Mouse (Mus musculus): ENCODE measurements at regions not wholly inside any gene's neighbourhood (a gene's known extent, or its start where the extent isn't known, plus 50 kb on each side); places are given as distances from the start of the nearest gene placed in this dataset.

- H3K4me3 ChIP-seq (ENCODE audit: control insufficient read depth in 1 of 2, insufficient read depth in 1 of 2, low read depth in 2 of 2, low read length in 2 of 2): no peak overlapping the region
- H3K27me3 ChIP-seq (ENCODE audit: control insufficient read depth in 1 of 2, insufficient read depth in 2 of 2, low read length in 2 of 2): no peaks in the 10 kb centered on the region
- no peaks in the 10 kb centered on the region for H3K9me3 ChIP-seq (replicated peaks; ENCODE audit: insufficient read depth, low read length)
- no peaks in the 10 kb centered on the region for H3K79me2 ChIP-seq (ENCODE audit: control insufficient read depth, insufficient read depth, low read length, poor library complexity)
- no peak overlapping the region for H3K9ac ChIP-seq (ENCODE audit: control insufficient read depth, low read depth, low read length, poor library complexity, severe bottlenecking)
- H3K36me3 ChIP-seq (ENCODE audit: control insufficient read depth in 1 of 2, insufficient read depth in 2 of 2, low read length in 2 of 2): no peaks in the 10 kb centered on the region
- H3K4me1 ChIP-seq (ENCODE audit: control insufficient read depth in 1 of 2, insufficient read depth in 2 of 2, low read length in 2 of 2): no peaks in the 10 kb centered on the region
- no peak overlapping the region for H3K27ac ChIP-seq (ENCODE audit: control insufficient read depth, low read depth, low read length)
- TF ChIP-seq JUND (IDR thresholded peaks at IDR 0.05; ENCODE audit: low read depth, low read length): no peak
- TF ChIP-seq BHLHE40 (IDR thresholded peaks at IDR 0.05; ENCODE audit: borderline replicate concordance, low read depth, low read length): no peak
- TF ChIP-seq POLR2AphosphoS5 (IDR thresholded peaks at IDR 0.05; ENCODE audit: borderline replicate concordance, low read depth, low read length): no peak
- TF ChIP-seq CHD2 (IDR thresholded peaks at IDR 0.05; ENCODE audit: low read length): no peak
- TF ChIP-seq E2F4 (IDR thresholded peaks at IDR 0.05; ENCODE audit: borderline replicate concordance, low read depth, low read length): no peak
- no peak for TF ChIP-seq MAZ (IDR thresholded peaks at IDR 0.05; ENCODE audit: low read depth, low read length)
- no peak for TF ChIP-seq TAL1 (IDR thresholded peaks at IDR 0.05; ENCODE audit: low read length)
- TF ChIP-seq RCOR1 (IDR thresholded peaks at IDR 0.05; ENCODE audit: low read depth, low read length): no peak
- no peak for TF ChIP-seq MYB (IDR thresholded peaks at IDR 0.05; ENCODE audit: low read depth, low read length)
- no peak for TF ChIP-seq HCFC1 (IDR thresholded peaks at IDR 0.05; ENCODE audit: low read depth, low read length)
- no peak for TF ChIP-seq ZC3H11A (IDR thresholded peaks at IDR 0.05; ENCODE audit: low read depth, low read length)
- TF ChIP-seq MYC (IDR thresholded peaks at IDR 0.05; ENCODE audit: low read depth, low read length): no peak
- TF ChIP-seq KAT2A (conservative IDR thresholded peaks at IDR 0.05; ENCODE audit: low read depth, low read length): no peak
- TF ChIP-seq TBP (IDR thresholded peaks at IDR 0.05; ENCODE audit: low read depth, low read length): no peak
- TF ChIP-seq USF1 (IDR thresholded peaks at IDR 0.05; ENCODE audit: low read depth, low read length): no peak
- no peak for TF ChIP-seq MXI1 (IDR thresholded peaks at IDR 0.05; ENCODE audit: low read depth, low read length)
- TF ChIP-seq CTCF (IDR thresholded peaks at IDR 0.05 in 2 of 3, conservative IDR thresholded peaks at IDR 0.05 in 1 of 3; ENCODE audit: control insufficient read depth in 1 of 3, insufficient read depth in 1 of 3, low read depth in 2 of 3, low read length in 3 of 3, poor library complexity in 1 of 3, severe bottlenecking in 1 of 3): no peak
- TF ChIP-seq ETS1 (IDR thresholded peaks at IDR 0.05; ENCODE audit: low read depth, low read length): no peak
- no peak for TF ChIP-seq RAD21 (IDR thresholded peaks at IDR 0.05; ENCODE audit: low read depth, low read length)
- no peak for DNase-seq (ENCODE audit: low read depth, low spot score)
Measured at GRCm38 (mm10) chr4:39791096-39791495, 341.0 kb downstream of the 1700009N14Rik start.

GRCm38 (mm10) chr4:39809950-39810349 lies 332.9 kb upstream of the Aco1 start:
- no peaks in the 10 kb centered on the region for H3K4me1 ChIP-seq (ENCODE audit: control insufficient read depth in 1 of 2, insufficient read depth in 2 of 2, low read length in 2 of 2)
- H3K36me3 ChIP-seq (ENCODE audit: control insufficient read depth in 1 of 2, insufficient read depth in 2 of 2, low read length in 2 of 2): no peaks in the 10 kb centered on the region
- no peaks in the 10 kb centered on the region for H3K9me3 ChIP-seq (replicated peaks; ENCODE audit: insufficient read depth, low read length)
- no peaks in the 10 kb centered on the region for H3K79me2 ChIP-seq (ENCODE audit: control insufficient read depth, insufficient read depth, low read length, poor library complexity)
- no peak for TF ChIP-seq CTCF (IDR thresholded peaks at IDR 0.05 in 2 of 3, conservative IDR thresholded peaks at IDR 0.05 in 1 of 3; ENCODE audit: control insufficient read depth in 1 of 3, insufficient read depth in 1 of 3, low read depth in 2 of 3, low read length in 3 of 3, poor library complexity in 1 of 3, severe bottlenecking in 1 of 3)
- no peak for TF ChIP-seq EP300 (IDR thresholded peaks at IDR 0.05; ENCODE audit: low read depth in 1 of 2, low read length in 2 of 2)
- no peak for TF ChIP-seq UBTF (IDR thresholded peaks at IDR 0.05; ENCODE audit: borderline replicate concordance, insufficient read depth, low read depth, low read length)
- TF ChIP-seq SIN3A (IDR thresholded peaks at IDR 0.05; ENCODE audit: low read length): no peak
- no peak for TF ChIP-seq RCOR1 (IDR thresholded peaks at IDR 0.05; ENCODE audit: low read depth, low read length)
- no peak for TF ChIP-seq MXI1 (IDR thresholded peaks at IDR 0.05; ENCODE audit: low read depth, low read length)
- no peak for TF ChIP-seq USF2 (IDR thresholded peaks at IDR 0.05; ENCODE audit: borderline replicate concordance in 1 of 2, insufficient read depth in 1 of 2, low read depth in 1 of 2, low read length in 2 of 2)
- no peak for TF ChIP-seq ZKSCAN1 (IDR thresholded peaks at IDR 0.05; ENCODE audit: low read depth, low read length)
- TF ChIP-seq KAT2A (conservative IDR thresholded peaks at IDR 0.05; ENCODE audit: low read depth, low read length): no peak
- TF ChIP-seq TAL1 (IDR thresholded peaks at IDR 0.05; ENCODE audit: low read length): no peak
- TF ChIP-seq JUND (IDR thresholded peaks at IDR 0.05; ENCODE audit: low read depth, low read length): no peak
- no peak for TF ChIP-seq BHLHE40 (IDR thresholded peaks at IDR 0.05; ENCODE audit: borderline replicate concordance, low read depth, low read length)
- no peak for TF ChIP-seq NRF1 (IDR thresholded peaks at IDR 0.05; ENCODE audit: insufficient read depth, low read depth, low read length, poor library complexity, severe bottlenecking)
- DNase-seq (ENCODE audit: low read depth, low spot score): no peak
- H3K27me3 ChIP-seq (ENCODE audit: control insufficient read depth in 1 of 2, insufficient read depth in 2 of 2, low read length in 2 of 2): no peaks in the 10 kb centered on the region
- H3K9ac ChIP-seq (ENCODE audit: control insufficient read depth, low read depth, low read length, poor library complexity, severe bottlenecking): no peak overlapping the region
- H3K27ac ChIP-seq (ENCODE audit: control insufficient read depth, low read depth, low read length): no peak overlapping the region
- H3K4me3 ChIP-seq (ENCODE audit: control insufficient read depth in 1 of 2, insufficient read depth in 1 of 2, low read depth in 2 of 2, low read length in 2 of 2): no peak overlapping the region
